14 mouse cellular contexts compared by ENCODE assay signal in genomic region chr5:98182603-98182920, GRCm38 (mm10). TPM values are rescaled to one million over a fixed set of nuclear protein-coding genes. Genes with fewer than 3 reads are reported as not detected.
DNase-seq lines count a peak whose midpoint lies in the region; ATAC-seq and TF ChIP-seq lines count a peak whose summit lies in the region.
"Had no signal": no experiment of that assay in that cellular context is flagged by ENCODE, and none has a peak within 500 bp of the region (broad histone marks: within the 10 kb centered on the region; RNA-seq: fewer than 3 reads in every experiment).

No protein-coding gene starts in this region.

- no peak for DNase-seq in left cerebral cortex, adult 2 months (ENCODE audit: extremely low spot score in 1 of 2, low spot score in 2 of 2)
- no peak for DNase-seq in left cerebral cortex, postnatal 36 days (ENCODE audit: low spot score in 2 of 2)
- DNase-seq in hindbrain, postnatal 0 days (ENCODE audit: low spot score) = peak; percentile 12
- peak; percentile 63 for DNase-seq in neural tube, embryonic 11.5 days (ENCODE audit: low spot score)
- no peak for DNase-seq in gastrocnemius, postnatal 4 days (ENCODE audit: low spot score in 2 of 2)
- no peak for DNase-seq in heart, adult 11 months
- no peak for DNase-seq in heart, postnatal 25 days (ENCODE audit: low spot score)
- DNase-seq: gastrocnemius, postnatal 25 days had no signal

- ATAC-seq in forebrain, embryonic 15.5 days (replicated peaks) = no peak
- no peak for ATAC-seq in hindbrain, postnatal 0 days
- ATAC-seq in neural tube, embryonic 11.5 days (ENCODE audit: insufficient read depth, low FRiP score, low TSS enrichment) = peak; percentile 71; the same call in 1 of the 2 replicates

- no peaks in the 10 kb centered on the region for H3K36me3 ChIP-seq in forebrain, embryonic 15.5 days
- H3K36me3 ChIP-seq in hindbrain, postnatal 0 days (ENCODE audit: insufficient read depth, low read length) = no peaks in the 10 kb centered on the region
- no peaks in the 10 kb centered on the region for H3K36me3 ChIP-seq in neural tube, embryonic 11.5 days (ENCODE audit: control insufficient read depth, insufficient read depth, low read length)
- H3K36me3 ChIP-seq: stomach, embryonic 15.5 days had no signal

- no peak for TF ChIP-seq CTCF in left cerebral cortex, adult 2 months (IDR thresholded peaks at IDR 0.05)
- TF ChIP-seq CTCF in hindbrain, postnatal 0 days (IDR thresholded peaks at IDR 0.05; ENCODE audit: low read depth) = no peak

- peak overlapping the region; percentile 65 for H3K9ac ChIP-seq in forebrain, embryonic 15.5 days (replicated peaks)
- peak overlapping the region; percentile 46 for H3K9ac ChIP-seq in hindbrain, postnatal 0 days (replicated peaks; ENCODE audit: low read length)
- H3K9ac ChIP-seq in neural tube, embryonic 11.5 days (ENCODE audit: low read length) = peak overlapping the region; percentile 41
- H3K9ac ChIP-seq: stomach, embryonic 15.5 days had no signal

- H3K4me1 ChIP-seq in forebrain, embryonic 15.5 days = peaks cover 54% of the 10 kb centered on the region
- no peaks in the 10 kb centered on the region for H3K4me1 ChIP-seq in hindbrain, postnatal 0 days (ENCODE audit: insufficient read depth, low read length)
- peaks cover 5% of the 10 kb centered on the region; the same call in 1 of the 2 replicates for H3K4me1 ChIP-seq in neural tube, embryonic 11.5 days (ENCODE audit: control insufficient read depth, insufficient read depth, low read length)

- intact Hi-C loops in left cerebral cortex, adult 2 months (cut with DNase I) = loop anchor here (10.0 kb wide), 1 partner anchor 538 kb away; no protein-coding TSS in a partner anchor
- intact Hi-C loops in left cerebral cortex, postnatal 36 days (cut with DNase I) = loop anchor here (10.0 kb wide), 2 partner anchors 248 to 538 kb away; no protein-coding TSS in a partner anchor
- intact Hi-C loops in heart, postnatal 25 days (cut with DNase I) = loop anchor here (5.0 kb wide), 1 partner anchor 1055 kb away; no protein-coding TSS in a partner anchor

- H3K27me3 ChIP-seq in forebrain, embryonic 15.5 days = peaks cover 52% of the 10 kb centered on the region
- H3K27me3 ChIP-seq in hindbrain, postnatal 0 days (ENCODE audit: insufficient read depth, low read length) = peaks cover 11% of the 10 kb centered on the region; the same call in 1 of the 2 replicates
- H3K27me3 ChIP-seq in neural tube, embryonic 11.5 days (ENCODE audit: control insufficient read depth, insufficient read depth, low read length) = peaks cover 60% of the 10 kb centered on the region

- H3K27ac ChIP-seq in left cerebral cortex, adult 2 months = peak overlapping the region; percentile 91
- peak overlapping the region; percentile 88 for H3K27ac ChIP-seq in forebrain, embryonic 15.5 days (replicated peaks)
- peak overlapping the region; percentile 80 for H3K27ac ChIP-seq in hindbrain, postnatal 0 days
- no peak overlapping the region for H3K27ac ChIP-seq in neural tube, embryonic 11.5 days (ENCODE audit: low read depth, low read length)
- H3K27ac ChIP-seq: macrophage; stomach, embryonic 15.5 days had no signal

- H3K9me3 ChIP-seq in forebrain, embryonic 15.5 days = no peaks in the 10 kb centered on the region
- H3K9me3 ChIP-seq in hindbrain, postnatal 0 days (ENCODE audit: low read length) = no peaks in the 10 kb centered on the region
- no peaks in the 10 kb centered on the region for H3K9me3 ChIP-seq in neural tube, embryonic 11.5 days (ENCODE audit: control insufficient read depth, low read length)
- H3K9me3 ChIP-seq: stomach, embryonic 15.5 days had no signal

- peak overlapping the region; percentile 91 for H3K4me2 ChIP-seq in forebrain, embryonic 15.5 days (replicated peaks)
- peak overlapping the region; percentile 68 for H3K4me2 ChIP-seq in hindbrain, postnatal 0 days (ENCODE audit: low read depth, low read length)
- peak overlapping the region; percentile 91 for H3K4me2 ChIP-seq in neural tube, embryonic 11.5 days (ENCODE audit: low read depth)
- H3K4me2 ChIP-seq: stomach, embryonic 15.5 days had no signal

- WGBS in forebrain, embryonic 15.5 days = 2% methylated on average over 5 of the region's 5 CpGs
- 3% methylated on average over 5 of the region's 5 CpGs for WGBS in hindbrain, postnatal 0 days
- WGBS in neural tube, embryonic 11.5 days = 0% methylated on average over 5 of the region's 5 CpGs

- H3K4me3 ChIP-seq in left cerebral cortex, adult 2 months = peak overlapping the region; percentile 56
- H3K4me3 ChIP-seq in forebrain, embryonic 15.5 days = peak overlapping the region; percentile 57
- peak overlapping the region; percentile 52 for H3K4me3 ChIP-seq in hindbrain, postnatal 0 days (ENCODE audit: low read length)
- H3K4me3 ChIP-seq in neural tube, embryonic 11.5 days (ENCODE audit: low read depth, low read length) = peak overlapping the region; percentile 57
- H3K4me3 ChIP-seq: erythroblast, embryonic 14.5 days; stomach, embryonic 15.5 days had no signal

RNA-seq across cellular contexts. Expression of gene Prdm8, which starts 15.6 kb away (rescaled TPM):
- 10 to 100 TPM; 35.0 to 36.3 TPM for total RNA-seq in left cerebral cortex, adult 2 months (2021)
- 10 to 100 TPM; 34.4 to 35.6 TPM for total RNA-seq in left cerebral cortex, postnatal 36 days (2021)
- 7.9 and 8.7 TPM in 2 replicates for polyA plus RNA-seq in forebrain, embryonic 15.5 days (2015; fragmentation: Nextera tagmentation; extraction: Ambion mirVana)
- total RNA-seq in hindbrain, postnatal 0 days (2014; rRNA removed) = 38.0 and 38.6 TPM in 2 replicates
- 2.7 and 3.1 TPM in 2 replicates for polyA plus RNA-seq in hindbrain, postnatal 0 days (2015; fragmentation: Nextera tagmentation; extraction: Ambion mirVana)
- polyA plus RNA-seq in neural tube, embryonic 11.5 days (2014; fragmentation: Nextera tagmentation; extraction: Ambion mirVana) = 5.9 and 6.1 TPM in 2 replicates
- 1 to 10 TPM; 2.5 to 3.1 TPM for total RNA-seq in gastrocnemius, postnatal 4 days (2021)
- under 1 TPM; 0.18 to 0.34 TPM for total RNA-seq in heart, postnatal 25 days (2021)
- total RNA-seq: common myeloid progenitor, adult 5-6 weeks had no signal
- polyA plus RNA-seq: kidney, embryonic 14.5 days; macrophage had no signal

Comparison
In these comparisons a context has a peak if more than half of its experiments do, and no peak if none do; other contexts are left out.
1. DNase-seq: peak in hindbrain, postnatal 0 days (single experiment) and neural tube, embryonic 11.5 days (single experiment); none in left cerebral cortex, adult 2 months (0 of 2), left cerebral cortex, postnatal 36 days (0 of 2), gastrocnemius, postnatal 4 days (0 of 2), heart, adult 11 months (single experiment) and heart, postnatal 25 days (single experiment).
2. Peak in every context shown above with its lines, with median percentiles within 50 percentile points of each other: H3K4me3 ChIP-seq, H3K4me2 ChIP-seq and H3K9ac ChIP-seq.